Mouse (Mus musculus): Measurements from ENCODE around the gene Clic4.

Clic4 gene

GRCm38 (mm10) chr4:135257881-135258476 lies 14.6 kb downstream of the Clic4 start:
- no peak for DNase-seq (ENCODE audit: low spot score)

- no peak for DNase-seq (ENCODE audit: low spot score)
These were observed 15.8 kb downstream of the Clic4 start for GRCm38 (mm10) chr4:135256536-135257450.

- DNase-seq (ENCODE audit: low spot score), result no peak
These were observed 17.8 kb downstream of the Clic4 start for GRCm38 (mm10) chr4:135254770-135255169.

- DNase-seq (ENCODE audit: low spot score), result no peak
These were observed 18.3 kb downstream of the Clic4 start for GRCm38 (mm10) chr4:135254321-135254720.

- DNase-seq (ENCODE audit: low spot score), result no peak
These were observed 19.2 kb downstream of the Clic4 start for GRCm38 (mm10) chr4:135253239-135254039.

GRCm38 (mm10) chr4:135251801-135252200 lies 20.8 kb downstream of the Clic4 start:
- no peak for DNase-seq (ENCODE audit: low spot score)

- no peak for DNase-seq (ENCODE audit: low spot score)
These were observed 24.2 kb downstream of the Clic4 start for GRCm38 (mm10) chr4:135248250-135249018.

GRCm38 (mm10) chr4:135246866-135247756 lies 25.5 kb downstream of the Clic4 start:
- DNase-seq (ENCODE audit: low spot score), result no peak

GRCm38 (mm10) chr4:135246444-135246843 lies 26.2 kb downstream of the Clic4 start:
- DNase-seq (ENCODE audit: low spot score), result no peak

- no peak for DNase-seq (ENCODE audit: low spot score)
These were observed 26.8 kb downstream of the Clic4 start for GRCm38 (mm10) chr4:135245841-135246240.

GRCm38 (mm10) chr4:135244335-135244734 lies 28.3 kb downstream of the Clic4 start:
- DNase-seq (ENCODE audit: low spot score), result no peak

GRCm38 (mm10) chr4:135242913-135243541 lies 29.6 kb downstream of the Clic4 start:
- DNase-seq (ENCODE audit: low spot score), result no peak

- DNase-seq (ENCODE audit: low spot score), result no peak
These were observed 30.2 kb downstream of the Clic4 start for GRCm38 (mm10) chr4:135242383-135242782.

GRCm38 (mm10) chr4:135241669-135242068 lies 30.9 kb downstream of the Clic4 start:
- no peak for DNase-seq (ENCODE audit: low spot score)

- DNase-seq (ENCODE audit: low spot score), result no peak
These were observed 31.5 kb downstream of the Clic4 start for GRCm38 (mm10) chr4:135241106-135241505.

- no peak for DNase-seq (ENCODE audit: low spot score)
These were observed 32.3 kb downstream of the Clic4 start for GRCm38 (mm10) chr4:135240329-135240728.

- DNase-seq (ENCODE audit: low spot score), result no peak
These were observed 33.7 kb downstream of the Clic4 start for GRCm38 (mm10) chr4:135238706-135239510.

- DNase-seq (ENCODE audit: low spot score), result no peak
These were observed 36.0 kb downstream of the Clic4 start for GRCm38 (mm10) chr4:135236658-135237057.

- DNase-seq (ENCODE audit: low spot score), result no peak
These were observed 37.1 kb downstream of the Clic4 start for GRCm38 (mm10) chr4:135235546-135235945.

Measured in ovary, postnatal 10 days (tissue).